Mouse (Mus musculus): ENCODE data around the gene Antxr1. TPM values are rescaled to one million over a fixed set of nuclear protein-coding genes. Genes with fewer than 3 reads are reported as not detected.

Gene Antxr1
- polyA plus RNA-seq, 1 experiment from 2014 or later, result 5.8 TPM

Other genes with a start within 250 kb of the Antxr1 start
- gene D6Ertd527e, start 231.1 kb downstream of the Antxr1 start, polyA plus RNA-seq (2014; fragmentation: Nextera tagmentation; extraction: Ambion mirVana), result 0.12 and 0.20 TPM in 2 replicates
- gene Gkn1, start 15.1 kb upstream of the Antxr1 start, polyA plus RNA-seq (2014; fragmentation: Nextera tagmentation; extraction: Ambion mirVana), result not detected in 2 replicates
- not detected in 2 replicates for gene Gkn2, start 37.5 kb upstream of the Antxr1 start, polyA plus RNA-seq (2014; fragmentation: Nextera tagmentation; extraction: Ambion mirVana)
- gene Gkn3, start 53.1 kb upstream of the Antxr1 start, polyA plus RNA-seq (2014; fragmentation: Nextera tagmentation; extraction: Ambion mirVana), result not detected in 2 replicates
- gene Bmp10, start 93.2 kb upstream of the Antxr1 start, polyA plus RNA-seq (2014; fragmentation: Nextera tagmentation; extraction: Ambion mirVana), result not detected in 2 replicates
- gene Arhgap25, start 197.4 kb upstream of the Antxr1 start, polyA plus RNA-seq (2014; fragmentation: Nextera tagmentation; extraction: Ambion mirVana), result 2.0 and 2.7 TPM in 2 replicates

Data from forebrain, embryonic 11.5 days (tissue).